Mouse (Mus musculus) cerebellum, adult 2 months (tissue): ENCODE data around the gene Upp2. TPM values are rescaled to one million over a fixed set of nuclear protein-coding genes. Genes with fewer than 3 reads are reported as not detected.

ENCODE experiments used
- DNase-seq, 2 experiments: peaks; one replicate each; pipeline ENCODE4 v3.0.0; 2021
- H3K27ac ChIP-seq: fragments of 200-500 bp; 2 replicates; pipeline ENCODE4 v1.5.1; 2012; ENCODE audit warnings: low read length, control low read depth, inconsistent platforms; ENCODE audit not compliant: insufficient read depth
- H3K27me3 ChIP-seq: fragments of 200-500 bp; 2 replicates; pipeline ENCODE4 v1.6.1; 2012; ENCODE audit warnings: inconsistent platforms, mild to moderate bottlenecking, low read length, moderate library complexity; ENCODE audit not compliant: control insufficient read depth, insufficient read depth
- H3K4me1 ChIP-seq: fragments of 200-500 bp; 2 replicates; pipeline ENCODE4 v1.6.1; 2011; ENCODE audit warnings: low read length; ENCODE audit not compliant: control insufficient read depth, insufficient read depth
- H3K4me3 ChIP-seq: fragments of 200-500 bp; replicated peaks from 2 replicates; pipeline ENCODE3; 2011; ENCODE audit warnings: mild to moderate bottlenecking, low read depth, low read length, control low read depth; ENCODE audit not compliant: insufficient read depth
- CTCF ChIP-seq: fragments of 200-500 bp; IDR thresholded peaks from 2 replicates; pipeline ENCODE4 v1.5.1; 2011; ENCODE audit warnings: low read depth, mild to moderate bottlenecking, control low read depth, low read length, moderate library complexity, borderline replicate concordance; ENCODE audit not compliant: insufficient read depth
- POLR2A ChIP-seq: fragments of 200-500 bp; IDR thresholded peaks from 2 replicates; pipeline ENCODE4 v1.6.1; 2011; ENCODE audit warnings: low read length, control low read depth, borderline replicate concordance; ENCODE audit not compliant: insufficient read depth
- WGBS: fragments of 180-500 bp; shearing (Covaris S2); methylation state at CpG from one replicate; pipeline ENCODE4 v1.1.7; 2018; 5-methylcytosine and 5-hydroxymethylcytosine counted together
- polyA plus RNA-seq: library from polyadenylated mRNA; depleted of rRNA; stranded (reverse); fragments of >200 nt; gene quantifications from 2 replicates; pipeline ENCODE4 v1.2.3, GENCODE M21; 2012

Upp2 gene
- polyA plus RNA-seq, 1 experiment = 38.2 TPM

DNA sequence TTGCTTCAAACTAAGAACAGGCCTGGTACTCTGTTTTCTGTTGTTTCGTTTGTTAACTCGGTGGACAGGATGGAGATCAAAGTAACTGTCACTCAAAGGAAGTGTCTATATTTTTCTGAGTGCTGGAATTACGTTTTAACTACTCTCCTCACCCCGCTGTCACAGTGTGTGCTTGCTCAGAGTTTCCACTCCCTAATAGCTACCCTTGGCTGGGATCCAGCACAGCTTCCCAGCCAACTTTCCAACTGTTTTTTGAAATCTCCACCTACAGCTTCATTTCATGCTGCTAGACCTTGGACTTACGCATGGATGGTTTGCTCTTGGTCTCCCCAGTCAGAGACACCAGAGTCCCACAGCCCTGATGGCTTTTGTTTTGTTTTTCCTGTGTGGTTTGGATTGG lies 144.8 kb downstream of the Upp2 start:
- Histone ChIP-seq H3K4me3 (no peak overlapping the region), H3K27me3 (no peaks in the 10 kb centered on the region), H3K27ac (no peak overlapping the region), H3K4me1 (no peaks in the 10 kb centered on the region)
- 13% methylated on average over 5 of the region's 5 CpGs for WGBS
- DNase-seq = peak in 1 of 2 experiments; percentile 27
- TF ChIP-seq CTCF = no peak
- no peak for TF ChIP-seq POLR2A

DNA sequence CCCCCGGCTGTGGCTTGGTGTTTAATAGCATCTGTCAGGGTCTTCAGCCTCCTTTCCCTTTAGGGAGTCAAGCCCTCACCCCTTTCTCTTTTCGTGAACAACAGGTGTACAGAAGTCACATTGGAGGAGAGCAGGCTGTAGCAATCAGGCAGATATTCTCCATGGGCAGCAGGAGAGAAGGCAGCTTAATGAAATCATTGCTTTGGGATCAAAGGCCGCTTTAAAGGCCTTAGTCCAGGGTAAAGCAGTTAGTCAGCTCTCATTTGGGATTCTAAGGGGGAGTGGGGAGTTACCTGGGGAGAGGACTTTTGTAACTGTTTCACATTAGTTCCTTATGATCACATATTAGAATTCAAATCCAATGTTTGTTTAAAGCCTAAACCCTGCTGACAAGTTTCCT lies 150.8 kb downstream of the Upp2 start:
- WGBS = 75% methylated on average over 3 of the region's 3 CpGs
- TF ChIP-seq POLR2A = no peak
- no peak for TF ChIP-seq CTCF
- H3K27ac ChIP-seq = no peak overlapping the region
- no peaks in the 10 kb centered on the region for H3K4me1 ChIP-seq
- H3K27me3 ChIP-seq = no peaks in the 10 kb centered on the region
- no peak for DNase-seq
- no peak overlapping the region for H3K4me3 ChIP-seq

DNA sequence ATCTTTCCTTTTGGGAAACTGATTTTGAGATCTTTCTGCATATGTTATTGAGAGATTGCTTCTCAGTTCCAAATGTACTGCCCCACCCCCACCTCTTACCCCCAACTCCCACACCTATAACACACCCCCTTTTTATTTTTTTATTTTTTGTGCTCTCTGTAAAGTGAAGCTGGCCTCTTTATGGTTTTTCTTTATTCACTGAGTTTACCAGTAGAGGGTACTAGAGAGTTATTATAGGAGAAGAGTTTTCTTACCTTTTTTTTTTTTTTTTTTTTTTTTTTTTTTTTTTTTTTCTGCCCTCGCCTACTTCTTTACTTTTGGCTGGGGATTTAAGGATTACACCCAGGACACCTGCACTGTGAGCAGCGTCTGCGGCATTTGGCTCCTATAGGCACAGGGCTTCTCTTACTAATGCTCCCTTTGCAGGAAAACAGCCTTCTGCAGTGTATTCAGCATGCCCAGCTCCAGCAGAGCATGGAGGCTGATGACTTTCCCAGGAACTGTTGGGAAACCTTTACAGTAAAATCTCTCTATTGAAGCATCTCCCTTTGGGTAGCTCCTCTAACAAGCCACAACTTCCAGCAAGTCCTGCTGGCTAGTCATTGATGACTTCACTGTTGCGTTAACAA lies 170.2 kb downstream of the Upp2 start:
- 32% methylated on average over 4 of the region's 4 CpGs for WGBS
- no peak for DNase-seq
- Histone ChIP-seq H3K4me3 (no peak overlapping the region), H3K4me1 (no peaks in the 10 kb centered on the region), H3K27ac (no peak overlapping the region), H3K27me3 (no peaks in the 10 kb centered on the region)
- no peak for TF ChIP-seq POLR2A
- TF ChIP-seq CTCF = no peak

DNA sequence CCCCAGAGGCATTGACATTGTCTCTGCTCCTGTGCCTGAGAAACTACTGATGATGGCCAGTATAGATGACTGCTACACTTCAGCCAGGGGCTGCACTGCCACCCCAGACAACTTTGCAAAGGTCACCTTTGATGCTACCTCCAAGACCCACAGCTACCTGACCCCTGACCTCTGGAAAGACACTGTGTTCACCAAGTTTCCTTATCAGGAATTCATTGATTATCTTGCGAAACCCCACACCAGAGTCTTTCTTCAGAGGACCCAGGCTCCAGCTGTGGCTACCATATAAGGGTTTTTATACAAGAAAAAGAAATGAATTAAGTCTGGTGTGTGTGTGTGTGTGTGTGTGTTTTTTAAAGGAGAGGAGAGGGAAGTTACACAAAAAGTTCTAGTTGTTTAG lies 174.1 kb downstream of the Upp2 start:
- TF ChIP-seq POLR2A = no peak
- no peak for TF ChIP-seq CTCF
- H3K4me3 ChIP-seq = no peak overlapping the region
- H3K27me3 ChIP-seq = no peaks in the 10 kb centered on the region
- DNase-seq = no peak
- no peaks in the 10 kb centered on the region for H3K4me1 ChIP-seq
- WGBS = 98% methylated on average over 1 of the region's 1 CpGs
- H3K27ac ChIP-seq = no peak overlapping the region

DNA sequence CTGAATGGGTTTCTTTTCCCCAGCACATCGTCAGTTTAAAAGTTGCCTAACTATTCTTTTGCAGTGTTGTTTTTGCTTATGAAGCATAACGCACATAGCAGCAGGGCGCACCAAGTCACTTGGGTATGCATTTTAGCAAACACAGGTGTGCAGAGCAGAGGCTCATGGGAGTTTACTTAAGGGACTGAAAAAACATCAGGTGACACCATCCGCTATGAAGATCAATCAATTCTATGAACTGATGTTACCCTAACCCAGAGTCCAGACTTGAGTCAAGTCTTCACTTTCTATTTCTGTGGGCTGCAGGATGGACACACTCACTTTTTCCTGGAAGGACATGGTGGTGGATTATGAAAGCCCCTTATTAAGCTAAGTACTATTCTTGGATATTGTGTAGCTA lies 174.9 kb downstream of the Upp2 start:
- Histone ChIP-seq H3K27me3 (no peaks in the 10 kb centered on the region), H3K4me1 (no peaks in the 10 kb centered on the region), H3K4me3 (no peak overlapping the region), H3K27ac (no peak overlapping the region)
- no peak for DNase-seq
- WGBS = 94% methylated on average over 4 of the region's 4 CpGs
- no peak for TF ChIP-seq POLR2A
- TF ChIP-seq CTCF = no peak

DNA sequence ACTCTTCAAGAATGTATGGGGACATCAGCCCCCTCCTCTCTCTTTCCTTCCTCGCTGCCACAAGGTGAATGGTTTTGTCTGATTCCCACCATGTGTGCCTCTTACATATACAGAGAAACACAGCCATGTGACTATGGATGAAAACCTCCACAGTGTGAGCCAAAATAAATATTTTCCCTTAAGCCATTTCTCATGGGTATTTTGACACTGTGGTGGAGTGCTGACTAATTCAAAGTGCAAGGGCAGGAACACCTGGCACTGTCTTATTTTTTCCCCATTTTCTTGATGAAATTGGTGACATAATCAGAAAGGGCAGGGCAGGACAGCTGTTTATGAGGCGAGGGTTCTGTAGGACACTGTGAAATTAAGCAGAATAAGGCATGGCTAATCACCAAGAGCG lies 176.3 kb downstream of the Upp2 start:
- no peak for DNase-seq
- TF ChIP-seq CTCF (no peak), POLR2A (no peak)
- no peaks in the 10 kb centered on the region for H3K27me3 ChIP-seq
- H3K4me3 ChIP-seq = no peak overlapping the region
- 52% methylated on average over 3 of the region's 3 CpGs for WGBS
- no peaks in the 10 kb centered on the region for H3K4me1 ChIP-seq
- H3K27ac ChIP-seq = no peak overlapping the region

DNA sequence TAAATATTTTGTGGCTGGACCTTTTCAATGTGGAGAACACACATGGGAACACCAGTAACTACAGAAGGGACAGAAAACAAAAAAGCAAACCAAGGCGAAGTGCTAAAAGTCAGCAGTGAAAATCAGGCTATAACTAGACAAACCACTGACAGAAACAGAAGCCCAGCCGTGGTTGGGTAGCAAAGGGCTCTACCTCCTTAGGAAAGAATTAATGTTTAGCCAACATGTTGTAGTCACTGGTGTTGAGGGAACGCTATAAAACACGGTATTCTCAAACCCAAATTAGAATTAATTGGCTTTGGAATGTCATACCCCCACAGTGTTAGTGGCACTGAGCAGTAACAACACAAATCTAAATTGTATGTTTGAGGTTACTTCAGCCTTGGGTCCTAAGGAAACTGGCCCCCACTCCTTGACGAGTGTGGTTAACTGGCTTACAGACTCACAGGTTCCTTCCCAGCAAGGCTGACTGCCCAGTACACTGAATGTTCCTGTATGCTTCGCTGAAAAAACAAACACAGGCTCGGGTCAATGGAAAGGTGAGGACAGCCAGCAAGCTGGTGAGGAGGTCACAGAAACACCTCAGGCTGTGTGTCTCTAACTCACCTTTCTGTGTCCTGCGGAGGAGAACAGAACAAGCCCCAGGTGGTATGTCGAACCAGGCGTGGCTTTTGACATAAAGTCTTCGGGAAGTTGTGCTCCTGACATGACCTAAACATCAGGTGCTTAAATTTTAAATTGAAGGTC lies 180.6 kb downstream of the Upp2 start:
- Histone ChIP-seq H3K27ac (no peak overlapping the region), H3K27me3 (no peaks in the 10 kb centered on the region), H3K4me3 (no peak overlapping the region), H3K4me1 (no peaks in the 10 kb centered on the region)
- DNase-seq = no peak
- TF ChIP-seq POLR2A (no peak), CTCF (no peak)
- WGBS = 82% methylated on average over 11 of the region's 11 CpGs

DNA sequence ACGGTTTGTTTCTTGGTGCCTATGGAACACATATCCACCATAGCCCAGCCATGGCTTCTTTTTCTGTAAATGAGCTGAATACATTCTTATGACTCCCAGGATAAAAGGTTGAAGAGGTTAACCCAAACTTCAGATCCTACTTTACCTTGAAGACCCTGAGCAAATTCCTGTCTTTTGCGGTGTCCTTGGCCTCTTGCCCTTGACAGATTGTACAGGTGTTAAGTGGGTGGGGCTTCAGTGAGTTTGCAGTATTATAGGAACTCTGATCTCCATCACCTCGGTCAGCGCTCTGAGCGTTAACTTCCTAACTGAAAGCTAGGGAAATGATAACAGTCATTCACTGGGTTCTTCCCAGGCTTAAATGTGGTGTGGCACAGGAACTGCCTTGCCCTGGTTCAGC lies 181.2 kb downstream of the Upp2 start:
- Histone ChIP-seq H3K27ac (no peak overlapping the region), H3K27me3 (no peaks in the 10 kb centered on the region), H3K4me3 (no peak overlapping the region), H3K4me1 (no peaks in the 10 kb centered on the region)
- no peak for TF ChIP-seq POLR2A
- no peak for TF ChIP-seq CTCF
- 92% methylated on average over 5 of the region's 5 CpGs for WGBS
- DNase-seq = no peak
